Mouse (Mus musculus) hindbrain, embryonic 10.5 days (tissue): ENCODE results near the gene Dyrk1a. TPM values are rescaled to one million over a fixed set of nuclear protein-coding genes. Genes with fewer than 3 reads are reported as not detected.

Experiments used
- DNase-seq: peaks from one replicate; pipeline ENCODE4 v3.0.0-alpha.2; 2017; ENCODE audit warnings: low spot score
- H3K27ac ChIP-seq: fragments of 300-500 bp; sonication (generic); 2 replicates; pipeline ENCODE4 v1.5.1; 2016; ENCODE audit warnings: mild to moderate bottlenecking, moderate library complexity
- H3K27me3 ChIP-seq: fragments of 300-500 bp; sonication (generic); 2 replicates; pipeline ENCODE4 v1.6.1; 2016; ENCODE audit warnings: mild to moderate bottlenecking; ENCODE audit not compliant: poor library complexity, insufficient read depth, severe bottlenecking
- H3K36me3 ChIP-seq: fragments of 300-500 bp; sonication (generic); 2 replicates; pipeline ENCODE4 v1.6.1; 2016; ENCODE audit warnings: mild to moderate bottlenecking, moderate library complexity
- H3K4me1 ChIP-seq: fragments of 300-500 bp; sonication (generic); replicated peaks from 2 replicates; pipeline ENCODE4 v1.6.1; 2016; ENCODE audit warnings: mild to moderate bottlenecking
- H3K4me3 ChIP-seq: fragments of 300-500 bp; sonication (generic); 2 replicates; pipeline ENCODE4 v1.5.1; 2016; ENCODE audit warnings: mild to moderate bottlenecking, moderate library complexity
- H3K9me3 ChIP-seq: fragments of 300-500 bp; sonication (generic); 2 replicates; pipeline ENCODE4 v1.6.1; 2016; ENCODE audit warnings: mild to moderate bottlenecking, moderate library complexity
- WGBS: fragments of 180-500 bp; shearing (Covaris S2); methylation state at CpG from one replicate; pipeline ENCODE4 v1.1.7; 2016; 5-methylcytosine and 5-hydroxymethylcytosine counted together
- polyA plus RNA-seq: library from polyadenylated mRNA; unstranded; fragments of >200 nt; fragmentation: Nextera tagmentation; extraction: Ambion mirVana; gene quantifications from 2 replicates; pipeline ENCODE4 v1.2.1, GENCODE M21; 2016

Dyrk1a gene
- polyA plus RNA-seq, 1 experiment from 2014 or later = 7.8 TPM

DNA sequence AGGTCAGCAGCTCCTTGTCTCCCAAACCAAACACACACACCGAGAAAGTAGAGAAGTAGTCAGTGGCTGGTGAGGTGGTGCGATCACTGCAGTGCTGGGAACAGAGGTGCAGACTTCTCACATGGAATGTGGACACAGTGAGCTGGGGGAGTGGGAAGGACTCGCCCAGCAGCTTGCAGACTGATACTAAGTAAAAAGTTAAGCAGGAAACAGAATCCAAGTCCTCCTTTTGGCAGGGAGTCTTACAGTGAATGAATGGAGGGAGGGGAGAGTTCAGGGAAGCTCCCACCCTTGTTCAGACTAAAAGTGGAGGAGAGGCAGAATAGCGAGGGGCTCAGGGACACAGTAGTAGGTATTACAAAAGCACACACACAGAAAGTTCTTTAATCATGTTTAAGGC lies 32.9 kb downstream of the Dyrk1a start:
- DNase-seq = no peak
- no peaks in the 10 kb centered on the region for H3K27me3 ChIP-seq
- no peak overlapping the region for H3K27ac ChIP-seq
- WGBS = 61% methylated on average over 4 of the region's 4 CpGs
- no peak overlapping the region for H3K4me3 ChIP-seq
- no peaks in the 10 kb centered on the region for H3K9me3 ChIP-seq
- H3K4me1 ChIP-seq = peaks cover 54% of the 10 kb centered on the region
- H3K36me3 ChIP-seq = no peaks in the 10 kb centered on the region

DNA sequence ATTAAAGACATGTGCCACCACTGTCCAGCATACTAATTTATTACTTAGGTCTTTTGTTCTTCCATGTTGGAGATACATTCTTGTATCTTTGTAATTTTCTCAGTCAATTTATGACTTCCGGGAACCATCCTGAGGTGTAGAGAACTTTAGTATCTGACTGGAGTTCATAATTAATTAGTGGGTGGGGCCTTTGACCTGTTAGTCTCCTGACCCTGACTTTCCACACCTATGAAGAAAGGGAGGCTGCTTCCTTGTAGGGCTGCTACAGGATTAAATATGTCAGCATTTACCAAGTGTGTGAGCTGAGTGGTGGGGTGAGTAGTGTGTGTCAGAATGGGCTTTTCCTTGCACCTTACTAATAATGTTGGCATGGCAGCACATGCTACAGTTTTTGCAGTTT lies 36.4 kb downstream of the Dyrk1a start:
- no peak overlapping the region for H3K4me3 ChIP-seq
- H3K27ac ChIP-seq = no peak overlapping the region
- peaks cover 27% of the 10 kb centered on the region for H3K4me1 ChIP-seq
- DNase-seq = no peak
- H3K9me3 ChIP-seq = no peaks in the 10 kb centered on the region
- no peaks in the 10 kb centered on the region for H3K27me3 ChIP-seq
- H3K36me3 ChIP-seq = no peaks in the 10 kb centered on the region
- WGBS = 97% methylated on average over 1 of the region's 1 CpGs

DNA sequence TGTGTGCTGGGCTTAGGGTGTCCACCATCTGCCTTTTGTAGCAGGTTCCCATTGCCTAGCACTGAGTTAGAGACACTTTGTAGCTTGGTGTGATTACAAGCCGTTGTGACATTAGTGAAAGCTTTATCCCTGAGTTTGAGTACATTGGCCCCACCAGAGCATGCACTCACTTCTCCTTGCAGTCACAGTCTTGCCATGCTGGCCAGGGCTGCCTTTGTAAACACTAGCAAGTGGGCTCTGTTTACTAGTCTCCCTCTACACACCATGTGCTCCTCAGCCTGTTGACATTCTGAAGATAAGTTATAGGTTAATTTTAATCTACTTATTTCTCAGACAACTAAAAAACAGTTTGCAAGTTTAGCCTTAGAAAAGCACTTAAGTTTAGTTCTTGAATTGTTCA lies 37.7 kb downstream of the Dyrk1a start:
- Histone ChIP-seq H3K4me3 (no peak overlapping the region), H3K36me3 (peaks cover 1% of the 10 kb centered on the region; the same call in 1 of the 2 replicates), H3K9me3 (no peaks in the 10 kb centered on the region), H3K27ac (no peak overlapping the region), H3K4me1 (peaks cover 14% of the 10 kb centered on the region), H3K27me3 (no peaks in the 10 kb centered on the region)
- WGBS = 65% methylated on average over 1 of the region's 1 CpGs
- DNase-seq = no peak

DNA sequence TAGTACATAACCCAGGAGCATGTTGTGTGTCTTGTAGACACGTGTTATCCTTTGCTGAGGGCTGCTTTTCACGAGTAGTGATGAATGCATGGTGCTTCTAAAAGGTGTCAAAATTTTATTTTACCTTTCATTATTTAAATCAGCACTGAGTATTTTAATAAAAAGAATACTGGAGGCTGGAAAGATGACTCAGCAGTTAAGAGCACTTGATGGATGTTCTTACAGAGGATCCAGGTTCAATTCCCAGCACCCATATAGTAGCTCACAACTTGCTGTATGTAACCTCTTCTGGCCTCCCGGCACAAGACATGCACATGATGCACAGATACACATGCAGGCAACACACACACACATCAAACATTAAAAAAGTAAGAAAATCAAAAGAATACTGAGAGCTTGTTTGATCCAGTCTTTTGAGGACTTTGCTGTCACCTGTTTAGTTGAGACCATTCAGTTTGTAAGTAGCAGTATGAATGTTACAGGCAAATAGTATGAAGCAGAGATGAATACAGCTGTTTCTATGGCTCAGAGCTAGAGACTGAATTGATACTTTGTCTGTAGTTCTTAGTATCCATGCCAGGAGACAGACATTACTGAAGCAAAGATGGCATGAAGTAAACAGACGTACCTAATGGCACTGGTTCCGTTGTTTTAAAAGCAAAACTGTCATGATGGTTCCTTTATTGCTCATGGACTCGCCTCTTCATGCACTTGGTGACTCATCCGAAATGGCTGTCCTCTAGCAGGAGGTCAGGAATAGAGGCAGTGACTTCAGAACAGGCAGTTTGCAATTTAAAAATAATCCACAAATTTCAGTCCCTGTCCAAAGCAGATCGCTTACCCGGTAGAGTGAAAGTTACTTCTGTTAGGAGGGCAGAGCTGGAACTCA lies 39.1 kb downstream of the Dyrk1a start:
- Histone ChIP-seq H3K4me1 (peaks cover 3% of the 10 kb centered on the region; the same call in 1 of the 2 replicates), H3K9me3 (no peaks in the 10 kb centered on the region), H3K27ac (no peak overlapping the region), H3K4me3 (no peak overlapping the region), H3K36me3 (peaks cover 11% of the 10 kb centered on the region; the same call in 1 of the 2 replicates), H3K27me3 (no peaks in the 10 kb centered on the region)
- DNase-seq = no peak
- WGBS = 94% methylated on average over 9 of the region's 9 CpGs

DNA sequence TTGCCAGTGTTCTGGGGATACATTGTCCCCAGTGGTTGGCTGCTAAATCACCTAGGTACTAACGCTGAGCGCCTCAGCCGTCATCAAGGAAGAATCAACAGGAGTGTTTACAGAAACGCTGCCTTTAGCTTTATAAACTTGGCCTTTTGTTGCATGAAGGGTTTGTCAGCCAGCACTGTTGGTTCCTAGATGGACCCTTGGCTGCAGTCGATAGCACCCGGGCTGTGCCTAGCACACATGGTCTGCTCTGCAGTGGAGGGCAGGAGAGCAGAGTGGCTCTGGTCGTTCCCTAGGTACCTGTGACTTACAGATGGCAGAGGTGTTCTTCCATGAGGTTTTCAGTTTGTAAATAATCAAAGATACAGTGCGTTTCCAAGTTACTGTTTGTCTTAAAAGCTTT lies 42.8 kb downstream of the Dyrk1a start:
- H3K27ac ChIP-seq = no peak overlapping the region
- peaks cover 28% of the 10 kb centered on the region for H3K36me3 ChIP-seq
- no peaks in the 10 kb centered on the region; the same call in 1 of the 2 replicates for H3K4me1 ChIP-seq
- H3K27me3 ChIP-seq = no peaks in the 10 kb centered on the region
- no peaks in the 10 kb centered on the region for H3K9me3 ChIP-seq
- WGBS = 90% methylated on average over 8 of the region's 8 CpGs
- DNase-seq = no peak
- H3K4me3 ChIP-seq = no peak overlapping the region

DNA sequence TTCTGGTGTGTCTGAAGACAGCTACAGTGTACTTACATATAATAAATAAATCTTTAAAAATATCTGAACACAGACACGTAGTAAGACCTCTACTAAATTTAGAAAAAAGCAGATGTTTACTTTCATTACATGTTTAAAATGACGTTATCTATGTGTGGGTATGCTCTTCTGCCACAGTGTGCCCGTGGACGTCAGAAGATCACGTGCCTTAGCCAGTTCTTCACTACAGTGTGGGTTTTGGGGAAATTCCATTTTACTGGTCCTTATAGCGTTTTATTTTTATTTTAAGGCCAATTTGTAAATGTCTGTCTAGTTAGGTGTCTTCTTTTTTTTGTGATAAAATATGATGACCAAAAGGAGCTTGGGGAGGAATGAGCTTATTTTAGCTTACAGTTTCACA lies 47.4 kb downstream of the Dyrk1a start:
- Histone ChIP-seq H3K27me3 (no peaks in the 10 kb centered on the region), H3K9me3 (no peaks in the 10 kb centered on the region), H3K4me1 (0 out of 2 replicates have a peak, but pooled peaks cover 5% of the 10 kb centered on the region), H3K27ac (no peak overlapping the region), H3K36me3 (peaks cover 44% of the 10 kb centered on the region), H3K4me3 (no peak overlapping the region)
- 95% methylated on average over 6 of the region's 6 CpGs for whole genome bisulfite sequencing
- no peak for DNase-seq

GRCm38 (mm10) chr16:94618543-94618942 lies 48.7 kb downstream of the Dyrk1a start:
- peaks cover 40% of the 10 kb centered on the region for H3K36me3 ChIP-seq
- no peak overlapping the region for H3K27ac ChIP-seq
- no peaks in the 10 kb centered on the region for H3K27me3 ChIP-seq

DNA sequence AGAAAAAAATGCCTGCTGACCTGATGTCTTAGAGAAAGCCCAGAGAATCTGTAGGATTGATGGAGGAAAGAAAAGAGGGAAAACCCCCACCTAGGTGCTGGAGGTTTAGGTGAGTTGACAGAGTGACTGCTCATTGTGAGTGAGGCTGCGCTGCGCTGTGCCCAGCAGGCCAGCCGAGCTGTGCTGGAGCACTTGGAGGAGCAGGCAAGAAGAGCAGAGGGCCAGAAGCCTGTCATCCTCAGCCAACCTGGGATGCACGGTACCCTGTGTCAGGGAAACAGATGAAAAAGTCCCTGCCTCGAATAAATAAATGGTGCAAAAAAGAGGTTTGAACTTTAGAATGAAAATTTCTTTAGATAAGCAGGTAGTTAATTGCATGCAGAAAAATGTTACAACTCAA lies 49.5 kb downstream of the Dyrk1a start:
- 0 out of 2 replicates have a peak, but pooled peaks cover 5% of the 10 kb centered on the region for H3K4me1 ChIP-seq
- no peak for DNase-seq
- 93% methylated on average over 5 of the region's 5 CpGs for WGBS
- no peak overlapping the region for H3K27ac ChIP-seq
- H3K4me3 ChIP-seq = no peak overlapping the region
- no peaks in the 10 kb centered on the region for H3K9me3 ChIP-seq
- H3K27me3 ChIP-seq = no peaks in the 10 kb centered on the region
- peaks cover 40% of the 10 kb centered on the region for H3K36me3 ChIP-seq

More at GRCm38 (mm10) chr16:94618543-94618942, 48.7 kb downstream of the Dyrk1a start:
- WGBS = 59% methylated on average over 10 of the region's 10 CpGs
- H3K4me3 ChIP-seq = no peak overlapping the region
- peak; percentile 46 for DNase-seq
- H3K4me1 ChIP-seq = 0 out of 2 replicates have a peak, but pooled peaks cover 5% of the 10 kb centered on the region
- no peaks in the 10 kb centered on the region for H3K9me3 ChIP-seq

DNA sequence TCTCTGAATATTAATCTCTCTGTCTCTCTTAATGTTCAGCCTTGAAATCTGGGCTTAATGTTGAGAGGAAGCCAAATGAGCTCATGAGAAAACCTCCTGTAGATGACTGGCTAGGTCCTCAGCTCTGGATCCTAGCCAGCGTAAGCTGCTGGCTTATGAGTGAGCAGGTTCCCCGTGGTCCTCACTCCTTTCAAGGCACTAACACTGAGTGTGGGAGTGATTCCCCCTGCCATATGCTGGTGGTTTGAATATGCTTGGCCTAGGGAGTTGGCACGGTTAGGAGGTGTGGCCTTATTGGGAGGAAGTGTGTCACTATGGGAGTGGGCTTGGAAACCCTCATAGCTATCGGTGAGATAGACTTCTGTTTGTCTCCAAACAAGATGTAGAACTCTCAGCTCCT lies 55.1 kb downstream of the Dyrk1a start:
- peaks cover 14% of the 10 kb centered on the region for H3K4me1 ChIP-seq
- no peak overlapping the region for H3K4me3 ChIP-seq
- no peaks in the 10 kb centered on the region for H3K9me3 ChIP-seq
- no peak for DNase-seq
- no peak overlapping the region for H3K27ac ChIP-seq
- 89% methylated on average over 4 of the region's 4 CpGs for WGBS
- no peaks in the 10 kb centered on the region for H3K27me3 ChIP-seq
- H3K36me3 ChIP-seq = peaks cover 15% of the 10 kb centered on the region

DNA sequence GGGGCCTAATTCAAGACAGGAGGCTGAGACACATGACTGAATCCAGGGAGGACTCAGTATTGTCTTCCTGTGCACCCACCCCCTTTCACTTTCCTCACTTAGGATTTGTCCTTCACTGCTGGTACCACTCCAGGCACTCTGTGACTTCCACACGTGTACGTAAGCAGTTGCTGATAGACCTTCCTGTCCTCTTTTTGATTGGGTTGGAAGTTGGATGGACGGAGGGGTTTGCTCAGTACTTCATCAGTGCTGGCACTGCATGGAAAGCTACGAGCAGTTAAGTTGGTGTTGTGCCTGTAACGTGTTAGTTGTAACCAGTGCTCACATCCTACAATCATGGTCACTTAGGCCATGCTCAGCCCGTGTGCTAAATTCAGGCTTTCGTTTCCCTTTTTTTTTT lies 55.8 kb downstream of the Dyrk1a start:
- DNase-seq = no peak
- Histone ChIP-seq H3K27me3 (no peaks in the 10 kb centered on the region), H3K9me3 (no peaks in the 10 kb centered on the region), H3K36me3 (peaks cover 7% of the 10 kb centered on the region; the same call in 1 of the 2 replicates), H3K27ac (no peak overlapping the region), H3K4me1 (peaks cover 14% of the 10 kb centered on the region), H3K4me3 (no peak overlapping the region)
- WGBS = 94% methylated on average over 7 of the region's 7 CpGs

- no peak for DNase-seq
- Histone ChIP-seq H3K27me3 (no peaks in the 10 kb centered on the region), H3K4me1 (peaks cover 22% of the 10 kb centered on the region), H3K36me3 (peaks cover 3% of the 10 kb centered on the region; the same call in 1 of the 2 replicates), H3K9me3 (no peaks in the 10 kb centered on the region), H3K27ac (no peak overlapping the region), H3K4me3 (no peak overlapping the region)
- 53% methylated on average over 5 of the region's 5 CpGs for whole genome bisulfite sequencing
These were observed 57.9 kb downstream of the Dyrk1a start for GRCm38 (mm10) chr16:94627736-94628135.

GRCm38 (mm10) chr16:94628976-94629729 lies 59.3 kb downstream of the Dyrk1a start:
- no peaks in the 10 kb centered on the region for H3K27me3 ChIP-seq
- no peak for DNase-seq
- no peak overlapping the region for H3K4me3 ChIP-seq
- H3K4me1 ChIP-seq = peaks cover 30% of the 10 kb centered on the region
- WGBS = 93% methylated on average over 9 of the region's 9 CpGs
- H3K9me3 ChIP-seq = no peaks in the 10 kb centered on the region
- H3K36me3 ChIP-seq = no peaks in the 10 kb centered on the region
- no peak overlapping the region for H3K27ac ChIP-seq

DNA sequence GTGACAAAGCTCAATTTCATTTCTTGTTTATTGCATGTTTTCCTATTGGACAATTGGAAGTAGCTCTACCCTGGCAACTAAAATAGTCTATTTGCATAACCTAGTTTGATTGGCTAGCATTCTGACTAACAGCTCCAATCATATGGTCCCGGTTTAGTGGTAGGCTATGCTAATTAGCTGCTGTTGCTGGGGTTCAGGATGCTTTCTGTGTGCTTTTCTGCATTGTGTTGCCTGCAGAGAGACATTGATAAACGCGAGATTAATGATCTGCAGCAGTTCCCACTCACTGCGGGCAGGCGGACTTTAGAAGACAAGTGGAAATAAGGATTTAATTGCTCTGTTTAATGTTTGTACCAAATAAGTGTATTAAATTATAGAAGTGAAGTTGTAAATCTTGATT lies 62.2 kb downstream of the Dyrk1a start:
- peak; percentile 52 for DNase-seq
- Histone ChIP-seq H3K9me3 (no peaks in the 10 kb centered on the region), H3K27me3 (no peaks in the 10 kb centered on the region), H3K36me3 (no peaks in the 10 kb centered on the region), H3K4me3 (no peak overlapping the region), H3K27ac (no peak overlapping the region), H3K4me1 (peaks cover 30% of the 10 kb centered on the region)
- 35% methylated on average over 5 of the region's 5 CpGs for WGBS
